Mouse (Mus musculus): ENCODE data around the gene Elmo1.

- TF ChIP-seq CTCF (IDR thresholded peaks at IDR 0.05; ENCODE audit: low read depth): no peak
- TF ChIP-seq EP300 (IDR thresholded peaks at IDR 0.05; ENCODE audit: low read depth): no peak
Observed at GRCm38 (mm10) chr13:20173987-20174654, 83.7 kb downstream of the Elmo1 start.
